Mouse (Mus musculus): ENCODE results near the gene Pdcd2l. TPM values are rescaled to one million over a fixed set of nuclear protein-coding genes. Genes with fewer than 3 reads are reported as not detected.
"Not testable (repeated sequence)": the region's sequence is repeated elsewhere in the genome, so short reads cannot be mapped to it uniquely, and the experiment has no call there.

Pdcd2l gene
- polyA plus RNA-seq, 1 experiment: 25.1 TPM

GRCm38 (mm10) chr7:34214644-34215043 is 18.2 kb upstream of the Pdcd2l start:
- no peaks in the 10 kb centered on the region; the same call in 1 of the 2 replicates for H3K36me3 ChIP-seq (ENCODE audit: control insufficient read depth, insufficient read depth, low read length)
- H3K4me3 ChIP-seq (ENCODE audit: insufficient read depth, low read depth, low read length): no peak overlapping the region
- H3K27ac ChIP-seq (ENCODE audit: insufficient read depth, low read depth, low read length): no peak overlapping the region
- no peak for TF ChIP-seq POLR2A (IDR thresholded peaks at IDR 0.05; ENCODE audit: low read depth, low read length)
- TF ChIP-seq CTCF (conservative IDR thresholded peaks at IDR 0.05; ENCODE audit: insufficient read depth, insufficient read length, low read depth, low read length): no peak
- no peaks in the 10 kb centered on the region for H3K27me3 ChIP-seq (replicated peaks; ENCODE audit: control insufficient read depth, insufficient read depth, low read length)
- 90% methylated on average over 8 of the region's 8 CpGs for WGBS
- DNase-seq: peak; percentile 22
- no peaks in the 10 kb centered on the region for H3K4me1 ChIP-seq (ENCODE audit: control insufficient read depth, insufficient read depth, low read length)

- no peak overlapping the region for H3K4me3 ChIP-seq (ENCODE audit: insufficient read depth, low read depth, low read length)
- H3K36me3 ChIP-seq (ENCODE audit: control insufficient read depth, insufficient read depth, low read length): no peaks in the 10 kb centered on the region; the same call in 1 of the 2 replicates
- H3K4me1 ChIP-seq (ENCODE audit: control insufficient read depth, insufficient read depth, low read length): no peaks in the 10 kb centered on the region
- 70% methylated on average over 7 of the region's 7 CpGs for WGBS
- H3K27me3 ChIP-seq (replicated peaks; ENCODE audit: control insufficient read depth, insufficient read depth, low read length): no peaks in the 10 kb centered on the region
- TF ChIP-seq CTCF (conservative IDR thresholded peaks at IDR 0.05; ENCODE audit: insufficient read depth, insufficient read length, low read depth, low read length) (no peak), POLR2A (IDR thresholded peaks at IDR 0.05; ENCODE audit: low read depth, low read length) (no peak)
- no peak for DNase-seq
- no peak overlapping the region for H3K27ac ChIP-seq (ENCODE audit: insufficient read depth, low read depth, low read length)
Measured at GRCm38 (mm10) chr7:34213281-34213680, 16.8 kb upstream of the Pdcd2l start.

GRCm38 (mm10) chr7:34208027-34208745 is 11.7 kb upstream of the Pdcd2l start:
- Histone ChIP-seq H3K36me3 (ENCODE audit: control insufficient read depth, insufficient read depth, low read length) (peaks cover 7% of the 10 kb centered on the region; the same call in 1 of the 2 replicates), H3K4me3 (ENCODE audit: insufficient read depth, low read depth, low read length) (no peak overlapping the region), H3K27me3 (replicated peaks; ENCODE audit: control insufficient read depth, insufficient read depth, low read length) (no peaks in the 10 kb centered on the region), H3K4me1 (ENCODE audit: control insufficient read depth, insufficient read depth, low read length) (no peaks in the 10 kb centered on the region), H3K27ac (ENCODE audit: insufficient read depth, low read depth, low read length) (no peak overlapping the region)
- TF ChIP-seq CTCF (conservative IDR thresholded peaks at IDR 0.05; ENCODE audit: insufficient read depth, insufficient read length, low read depth, low read length): peak; percentile 36; the same call in 1 of the 2 replicates
- TF ChIP-seq POLR2A (IDR thresholded peaks at IDR 0.05; ENCODE audit: low read depth, low read length): no peak
- DNase-seq: no peak
- 91% methylated on average over 9 of the region's 9 CpGs for WGBS

GRCm38 (mm10) chr7:34206331-34206730 is 9.9 kb upstream of the Pdcd2l start:
- no peaks in the 10 kb centered on the region for H3K27me3 ChIP-seq (replicated peaks; ENCODE audit: control insufficient read depth, insufficient read depth, low read length)
- H3K4me3 ChIP-seq (ENCODE audit: insufficient read depth, low read depth, low read length): no peak overlapping the region
- 83% methylated on average over 6 of the region's 6 CpGs for WGBS
- H3K27ac ChIP-seq (ENCODE audit: insufficient read depth, low read depth, low read length): no peak overlapping the region
- TF ChIP-seq POLR2A (IDR thresholded peaks at IDR 0.05; ENCODE audit: low read depth, low read length): no peak
- no peaks in the 10 kb centered on the region for H3K4me1 ChIP-seq (ENCODE audit: control insufficient read depth, insufficient read depth, low read length)
- H3K36me3 ChIP-seq (ENCODE audit: control insufficient read depth, insufficient read depth, low read length): peaks cover 9% of the 10 kb centered on the region
- no peak for DNase-seq

GRCm38 (mm10) chr7:34202147-34202546 is 5.7 kb upstream of the Pdcd2l start:
- not testable (repeated sequence) for H3K27ac ChIP-seq (ENCODE audit: insufficient read depth, low read depth, low read length); H3K4me1 ChIP-seq (ENCODE audit: control insufficient read depth, insufficient read depth, low read length); H3K4me3 ChIP-seq (ENCODE audit: insufficient read depth, low read depth, low read length); H3K36me3 ChIP-seq (ENCODE audit: control insufficient read depth, insufficient read depth, low read length); DNase-seq; H3K27me3 ChIP-seq (replicated peaks; ENCODE audit: control insufficient read depth, insufficient read depth, low read length)
- WGBS: 80% methylated on average over 10 of the region's 10 CpGs

GRCm38 (mm10) chr7:34200829-34201228 is 4.4 kb upstream of the Pdcd2l start:
- no peak for DNase-seq
- H3K27ac ChIP-seq (ENCODE audit: insufficient read depth, low read depth, low read length): no peak overlapping the region
- no peak overlapping the region for H3K4me3 ChIP-seq (ENCODE audit: insufficient read depth, low read depth, low read length)
- H3K36me3 ChIP-seq (ENCODE audit: control insufficient read depth, insufficient read depth, low read length): peaks cover 9% of the 10 kb centered on the region
- 97% methylated on average over 2 of the region's 2 CpGs for WGBS
- TF ChIP-seq POLR2A (IDR thresholded peaks at IDR 0.05; ENCODE audit: low read depth, low read length): no peak
- TF ChIP-seq CTCF (conservative IDR thresholded peaks at IDR 0.05; ENCODE audit: insufficient read depth, insufficient read length, low read depth, low read length): no peak
- no peaks in the 10 kb centered on the region for H3K4me1 ChIP-seq (ENCODE audit: control insufficient read depth, insufficient read depth, low read length)
- H3K27me3 ChIP-seq (replicated peaks; ENCODE audit: control insufficient read depth, insufficient read depth, low read length): no peaks in the 10 kb centered on the region

- peaks cover 3% of the 10 kb centered on the region for H3K36me3 ChIP-seq (ENCODE audit: control insufficient read depth, insufficient read depth, low read length)
- no peak overlapping the region for H3K4me3 ChIP-seq (ENCODE audit: insufficient read depth, low read depth, low read length)
- H3K27ac ChIP-seq (ENCODE audit: insufficient read depth, low read depth, low read length): no peak overlapping the region
- peaks cover 5% of the 10 kb centered on the region; the same call in 1 of the 2 replicates for H3K4me1 ChIP-seq (ENCODE audit: control insufficient read depth, insufficient read depth, low read length)
- TF ChIP-seq POLR2A (IDR thresholded peaks at IDR 0.05; ENCODE audit: low read depth, low read length) (no peak), CTCF (conservative IDR thresholded peaks at IDR 0.05; ENCODE audit: insufficient read depth, insufficient read length, low read depth, low read length) (peak; percentile 35; the same call in 1 of the 2 replicates)
- peak; percentile 44 for DNase-seq
- WGBS: 48% methylated on average over 3 of the region's 3 CpGs
- H3K27me3 ChIP-seq (replicated peaks; ENCODE audit: control insufficient read depth, insufficient read depth, low read length): no peaks in the 10 kb centered on the region
Measured at GRCm38 (mm10) chr7:34198346-34198745, 1.9 kb upstream of the Pdcd2l start.

Data from kidney, adult 2 months (tissue).